In the genomic region with DNA sequence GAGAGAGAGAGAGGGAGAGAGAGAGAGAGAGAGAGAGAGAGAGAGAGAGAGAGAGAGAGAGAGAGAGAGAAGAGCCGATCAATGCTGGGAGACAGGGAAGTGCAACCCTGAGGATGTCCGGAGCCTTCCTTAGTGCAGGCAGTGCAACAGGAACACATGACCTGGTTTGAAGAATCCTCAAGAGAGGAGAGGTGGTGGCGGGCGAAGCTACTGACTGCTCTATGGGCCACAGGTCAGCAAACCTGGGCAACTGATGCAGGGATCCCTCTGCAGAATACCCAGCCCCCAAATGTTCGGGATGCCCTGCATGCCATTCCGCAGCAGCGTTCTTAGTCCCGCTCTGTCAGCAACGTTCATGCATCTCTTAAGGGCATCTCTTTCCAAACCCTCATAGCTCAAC, we compare ENCODE assay signal across 11 mouse cellular contexts. TPM values are rescaled to one million over a fixed set of nuclear protein-coding genes. Genes with fewer than 3 reads are reported as not detected.
DNase-seq lines count a peak whose midpoint lies in the region; ATAC-seq and TF ChIP-seq lines count a peak whose summit lies in the region.
"Had no signal": no experiment of that assay in that cellular context is flagged by ENCODE, and none has a peak within 500 bp of the region (broad histone marks: within the 10 kb centered on the region; RNA-seq: fewer than 3 reads in every experiment).

No protein-coding gene starts in this region.

- no peak overlapping the region for H3K4me2 ChIP-seq in kidney, embryonic 15.5 days
- H3K4me2 ChIP-seq in embryonic facial prominence, embryonic 12.5 days (replicated peaks), result no peak overlapping the region
- no peak overlapping the region for H3K4me2 ChIP-seq in hindbrain, postnatal 0 days (ENCODE audit: low read depth, low read length)

- peaks cover 60% of the 10 kb centered on the region for H3K4me1 ChIP-seq in kidney, embryonic 15.5 days
- H3K4me1 ChIP-seq in brown adipose tissue, adult 24 weeks (ENCODE audit: control insufficient read depth, insufficient read depth, insufficient read length, low read length), result peaks cover 29% of the 10 kb centered on the region
- H3K4me1 ChIP-seq in embryonic facial prominence, embryonic 12.5 days, result peaks cover 58% of the 10 kb centered on the region
- peaks cover 60% of the 10 kb centered on the region for H3K4me1 ChIP-seq in hindbrain, postnatal 0 days (ENCODE audit: insufficient read depth, low read length)

- H3K9me3 ChIP-seq in kidney, embryonic 15.5 days (replicated peaks), result no peaks in the 10 kb centered on the region
- H3K9me3 ChIP-seq in embryonic facial prominence, embryonic 12.5 days, result no peaks in the 10 kb centered on the region
- no peaks in the 10 kb centered on the region for H3K9me3 ChIP-seq in hindbrain, postnatal 0 days (ENCODE audit: low read length)

- WGBS in kidney, embryonic 15.5 days, result 68% methylated on average over 9 of the region's 9 CpGs
- WGBS in embryonic facial prominence, embryonic 12.5 days, result 44% methylated on average over 9 of the region's 9 CpGs
- 43% methylated on average over 9 of the region's 9 CpGs for WGBS in hindbrain, postnatal 0 days

- ATAC-seq in kidney, embryonic 15.5 days (replicated peaks; ENCODE audit: low FRiP score), result no peak
- no peak for ATAC-seq in embryonic facial prominence, embryonic 12.5 days (ENCODE audit: insufficient number of reproducible peaks, insufficient read depth, low FRiP score, low TSS enrichment)
- ATAC-seq in hindbrain, postnatal 0 days, result no peak

- no peak for DNase-seq in kidney, postnatal 10 days
- no peak for DNase-seq in hindbrain, postnatal 0 days (ENCODE audit: low spot score)
- DNase-seq in spleen, adult 18-20 months, result no peak
- no peak for DNase-seq in cerebellum, postnatal 4 days (ENCODE audit: low spot score in 2 of 2)
- DNase-seq: adrenal gland, adult 2 months; cerebellum, adult 9-11 months; kidney, adult 11 months had no signal

- H3K27me3 ChIP-seq in kidney, embryonic 15.5 days, result 0 out of 2 replicates have a peak, but pooled peaks cover 4% of the 10 kb centered on the region
- H3K27me3 ChIP-seq in embryonic facial prominence, embryonic 12.5 days, result no peaks in the 10 kb centered on the region
- H3K27me3 ChIP-seq in hindbrain, postnatal 0 days (ENCODE audit: insufficient read depth, low read length), result no peaks in the 10 kb centered on the region

- H3K4me3 ChIP-seq in kidney, embryonic 15.5 days (replicated peaks), result no peak overlapping the region
- peak overlapping the region; percentile 11; the same call in 1 of the 2 replicates for H3K4me3 ChIP-seq in brown adipose tissue, adult 24 weeks (ENCODE audit: insufficient read depth, low read depth, low read length)
- H3K4me3 ChIP-seq in embryonic facial prominence, embryonic 12.5 days, result no peak overlapping the region
- H3K4me3 ChIP-seq in hindbrain, postnatal 0 days (ENCODE audit: low read length), result no peak overlapping the region

- H3K9ac ChIP-seq in kidney, embryonic 15.5 days, result no peak overlapping the region
- no peak overlapping the region for H3K9ac ChIP-seq in embryonic facial prominence, embryonic 12.5 days
- no peak overlapping the region; the same call in 1 of the 2 replicates for H3K9ac ChIP-seq in hindbrain, postnatal 0 days (replicated peaks; ENCODE audit: low read length)

- H3K27ac ChIP-seq in kidney, embryonic 15.5 days, result peak overlapping the region; percentile 85
- peak overlapping the region; percentile 97 for H3K27ac ChIP-seq in brown adipose tissue, adult 24 weeks (replicated peaks; ENCODE audit: low read depth, low read length)
- peak overlapping the region; percentile 9; the same call in 1 of the 2 replicates for H3K27ac ChIP-seq in embryonic facial prominence, embryonic 12.5 days
- H3K27ac ChIP-seq in hindbrain, postnatal 0 days, result peak overlapping the region; percentile 70

- TF ChIP-seq CTCF in hindbrain, postnatal 0 days (IDR thresholded peaks at IDR 0.05; ENCODE audit: low read depth), result no peak

- no peaks in the 10 kb centered on the region for H3K36me3 ChIP-seq in kidney, embryonic 15.5 days
- H3K36me3 ChIP-seq in embryonic facial prominence, embryonic 12.5 days, result no peaks in the 10 kb centered on the region
- no peaks in the 10 kb centered on the region for H3K36me3 ChIP-seq in hindbrain, postnatal 0 days (ENCODE audit: insufficient read depth, low read length)

RNA-seq across cellular contexts. Expression of gene Coro2b, which starts 15.9 kb away (rescaled TPM):
- polyA plus RNA-seq in kidney, embryonic 15.5 days (2015; fragmentation: Nextera tagmentation; extraction: Ambion mirVana), result 16.8 and 19.1 TPM in 2 replicates
- polyA plus RNA-seq in brown adipose tissue, adult 24 weeks (2012; ENCODE audit: insufficient read depth, insufficient read length, missing spikeins), result 6.1 TPM in 2 replicates
- polyA plus RNA-seq in embryonic facial prominence, embryonic 12.5 days (2016; fragmentation: Nextera tagmentation; extraction: Ambion mirVana), result 12.9 and 13.5 TPM in 2 replicates
- 42.6 and 47.2 TPM in 2 replicates for total RNA-seq in hindbrain, postnatal 0 days (2014; rRNA removed)
- polyA plus RNA-seq in hindbrain, postnatal 0 days (2015; fragmentation: Nextera tagmentation; extraction: Ambion mirVana), result 24.7 and 25.0 TPM in 2 replicates
- total RNA-seq: MEL had no signal

Comparison
In these comparisons a context has a peak if more than half of its experiments do, and no peak if none do; other contexts are left out.
1. H3K27ac ChIP-seq: peak in every context shown above with its lines; median percentile 97 in brown adipose tissue, adult 24 weeks; 85 in kidney, embryonic 15.5 days; 70 in hindbrain, postnatal 0 days; 9 in embryonic facial prominence, embryonic 12.5 days.